Mouse (Mus musculus): ENCODE data around the gene Gtf3c1. TPM values are rescaled to one million over a fixed set of nuclear protein-coding genes. Genes with fewer than 3 reads are reported as not detected.

The Gtf3c1 gene
- total RNA-seq, 2 experiments from 2014 or later, result 87.6 to 97.4 TPM

DNA sequence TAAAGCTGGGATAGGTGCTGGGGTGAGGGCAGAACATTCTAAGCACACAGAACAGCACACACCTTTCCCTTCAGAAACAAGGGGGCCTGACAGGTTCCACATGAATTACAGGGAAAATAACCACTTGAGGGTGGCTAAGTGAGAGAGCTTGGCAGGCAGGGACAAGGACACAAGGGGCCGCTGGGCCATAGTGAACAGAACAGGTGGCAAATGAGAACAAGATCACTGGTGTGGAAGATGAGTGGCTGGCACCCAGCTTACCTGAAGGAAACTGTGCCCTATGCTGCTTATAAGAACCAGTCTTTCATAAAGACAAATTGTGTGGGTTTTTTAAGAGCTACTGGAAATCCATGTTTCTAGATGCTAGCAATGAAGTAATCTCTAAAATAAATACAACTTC, 4.8 kb downstream of the Gtf3c1 start:
- DNase-seq, result no peak

DNA sequence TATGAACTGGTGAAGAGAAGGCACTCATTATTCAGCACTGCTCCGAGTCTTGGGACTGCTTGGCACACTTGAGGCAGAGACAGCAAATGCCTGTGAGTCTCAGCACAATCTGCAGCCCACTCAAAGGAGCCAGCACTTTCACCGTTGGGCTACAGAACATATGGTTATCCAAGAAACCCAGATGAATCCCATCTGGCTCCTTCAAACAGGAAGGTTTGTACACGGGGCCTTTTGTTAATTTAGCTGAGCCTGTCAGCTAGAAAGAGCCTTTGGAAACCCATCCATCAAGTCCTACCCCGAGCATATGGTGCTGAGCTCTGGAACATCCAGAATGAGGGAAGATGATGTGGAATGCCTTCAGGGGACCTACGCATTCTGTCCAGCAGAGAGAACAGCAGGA, 13.5 kb downstream of the Gtf3c1 start:
- DNase-seq, result no peak

DNA sequence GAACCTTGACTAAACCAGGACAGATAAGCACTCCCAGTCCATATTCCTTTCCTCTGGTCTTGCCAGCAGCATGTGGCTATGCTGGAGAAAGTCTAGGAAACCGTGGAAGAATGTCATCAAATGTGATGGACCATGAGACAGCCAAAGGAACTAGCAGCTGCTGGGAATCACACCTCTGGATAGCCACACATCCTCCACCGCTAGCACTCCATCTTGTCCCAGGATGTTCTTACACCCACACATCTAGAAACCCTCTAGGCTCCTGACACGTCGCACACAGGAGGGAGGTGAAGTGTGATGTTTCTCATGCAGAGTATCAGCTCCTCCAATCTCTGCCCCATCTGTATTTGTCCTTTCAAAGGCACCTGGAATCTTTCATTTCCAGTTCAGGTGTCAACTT, 17.1 kb downstream of the Gtf3c1 start:
- DNase-seq, result no peak

DNA sequence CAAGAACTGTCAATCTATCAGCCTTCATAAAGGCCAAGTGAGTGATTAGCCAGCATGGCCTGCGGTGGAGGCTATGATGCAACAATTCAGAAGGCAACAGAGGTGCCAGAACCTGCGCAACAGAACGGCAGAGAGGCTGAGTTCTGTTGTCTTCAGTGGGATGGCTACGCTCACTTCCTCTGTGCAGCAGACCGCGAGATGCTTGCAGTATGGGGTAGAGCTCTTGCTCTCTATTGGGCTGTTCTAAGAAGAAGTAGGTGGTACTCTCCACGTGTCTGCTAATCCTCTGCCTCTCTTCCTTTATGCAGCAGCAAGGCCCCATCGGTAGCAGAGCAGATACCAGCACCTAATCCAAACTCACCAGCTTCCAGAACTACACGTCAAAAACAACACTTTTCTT, 27.6 kb downstream of the Gtf3c1 start:
- no peak for DNase-seq

DNA sequence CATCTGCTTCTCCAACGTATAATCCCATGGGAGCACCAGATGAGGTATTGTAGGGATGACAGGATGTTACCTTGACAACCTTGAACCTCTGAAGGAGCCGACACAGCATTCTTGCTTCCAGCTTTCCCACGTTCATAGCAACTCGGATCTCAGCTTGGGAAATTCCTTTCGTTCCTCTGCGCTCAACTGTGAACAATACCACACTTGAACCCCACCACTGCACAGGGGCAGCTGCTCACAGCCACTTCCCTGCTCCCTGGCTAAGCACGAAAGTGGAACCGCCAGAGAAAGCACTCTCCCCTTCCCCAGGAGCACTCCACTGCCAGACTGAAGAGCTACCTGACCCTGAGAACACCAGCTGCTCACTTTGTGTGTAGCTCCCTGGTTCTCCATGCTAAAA, 28.8 kb downstream of the Gtf3c1 start:
- no peak for DNase-seq

DNA sequence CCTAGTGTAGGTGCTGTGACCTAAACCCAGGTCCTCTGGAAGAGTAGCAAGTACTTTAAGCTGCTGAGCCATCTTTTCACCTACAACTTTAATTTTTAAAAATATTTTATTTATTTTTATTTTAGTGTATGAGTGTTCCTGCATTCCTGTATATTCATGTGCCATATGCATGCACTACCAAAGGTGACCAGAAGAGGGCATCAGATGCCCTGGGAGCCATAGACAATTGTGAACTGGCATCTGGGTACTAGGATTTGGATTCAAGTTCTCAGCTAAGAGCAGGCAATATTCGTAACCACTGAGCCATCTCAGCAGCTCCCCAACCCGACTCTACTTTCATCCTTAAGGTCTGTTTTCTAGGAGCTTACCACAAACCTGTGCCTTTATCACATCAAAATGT, 32.7 kb downstream of the Gtf3c1 start:
- peak; percentile 65 for DNase-seq

DNA sequence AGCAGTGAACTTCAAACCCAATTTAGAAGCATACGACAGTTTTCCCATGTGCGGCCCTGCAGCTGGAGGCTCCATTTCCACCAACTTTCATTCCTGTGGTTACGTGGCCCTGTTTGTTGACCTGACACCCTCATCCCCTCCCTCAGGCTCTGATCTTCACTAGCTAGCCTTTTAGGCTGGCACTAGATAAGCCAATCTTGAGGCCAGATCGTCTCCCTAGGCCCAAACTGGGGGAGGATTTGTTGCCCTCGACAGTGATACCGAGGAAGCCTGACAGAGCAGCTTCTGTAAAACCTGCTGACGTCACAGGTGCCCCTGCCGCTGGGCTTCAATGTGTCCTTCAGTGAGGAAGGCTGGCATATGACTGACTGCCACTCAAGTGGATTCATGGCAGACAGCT, 36.2 kb downstream of the Gtf3c1 start:
- no peak for DNase-seq

DNA sequence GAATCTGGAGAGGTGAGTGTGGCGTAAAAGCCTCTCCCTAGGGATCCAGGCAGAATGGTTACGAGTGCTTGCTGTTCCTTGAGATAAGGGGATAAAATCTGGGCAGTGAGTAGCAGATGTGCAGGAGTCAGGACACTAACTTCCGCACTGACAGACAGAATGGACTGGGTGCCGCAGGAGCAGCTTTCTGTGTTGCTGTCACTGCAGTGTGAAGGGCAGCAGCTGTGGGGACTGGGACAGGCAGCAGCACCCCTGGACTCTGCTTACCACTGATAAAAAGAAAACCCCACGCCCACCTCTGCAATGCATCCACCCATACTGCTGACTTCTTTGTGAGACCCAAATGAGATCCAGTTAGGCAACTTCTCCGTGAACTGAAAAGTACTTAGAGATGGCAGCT, 36.7 kb downstream of the Gtf3c1 start:
- DNase-seq, result no peak

DNA sequence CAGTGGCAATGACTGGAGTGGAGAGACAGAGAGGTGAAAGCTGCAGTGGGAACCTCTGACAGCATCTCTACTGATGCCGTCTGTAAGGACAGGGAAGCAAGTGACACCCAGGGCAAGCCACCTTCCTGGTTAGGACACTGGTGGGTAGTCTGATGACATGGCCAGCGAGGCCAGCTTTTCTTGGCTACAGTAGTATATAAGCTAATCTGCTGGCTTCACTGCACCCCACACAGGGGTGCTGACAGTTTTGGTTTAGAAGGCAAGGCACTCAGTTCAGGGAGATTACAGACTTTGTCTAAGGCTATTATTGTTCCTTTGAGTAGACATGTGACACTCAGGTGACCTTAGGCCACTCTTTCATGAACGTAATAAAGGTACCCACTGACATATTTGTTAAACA, 43.9 kb downstream of the Gtf3c1 start:
- DNase-seq, result no peak

DNA sequence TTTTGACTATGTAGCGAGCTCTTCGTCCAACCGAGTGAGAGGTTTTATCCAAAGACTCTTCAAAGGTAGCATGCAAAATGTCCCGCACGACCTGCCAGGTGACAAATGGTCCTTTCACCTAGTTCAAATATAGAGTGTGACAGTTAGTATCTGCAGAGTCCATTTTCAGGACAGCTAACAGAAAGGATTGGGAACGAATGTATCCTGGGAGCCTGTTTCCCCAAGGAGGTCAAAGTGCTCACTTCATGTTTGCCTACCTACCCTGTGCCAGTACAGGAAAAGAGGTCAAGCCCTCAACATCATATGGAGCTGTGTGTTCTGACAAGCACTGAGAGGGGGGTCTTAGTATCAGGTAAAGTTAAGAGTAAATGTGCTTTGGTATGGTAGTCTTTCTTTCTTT, 50.1 kb downstream of the Gtf3c1 start:
- DNase-seq, result no peak

DNA sequence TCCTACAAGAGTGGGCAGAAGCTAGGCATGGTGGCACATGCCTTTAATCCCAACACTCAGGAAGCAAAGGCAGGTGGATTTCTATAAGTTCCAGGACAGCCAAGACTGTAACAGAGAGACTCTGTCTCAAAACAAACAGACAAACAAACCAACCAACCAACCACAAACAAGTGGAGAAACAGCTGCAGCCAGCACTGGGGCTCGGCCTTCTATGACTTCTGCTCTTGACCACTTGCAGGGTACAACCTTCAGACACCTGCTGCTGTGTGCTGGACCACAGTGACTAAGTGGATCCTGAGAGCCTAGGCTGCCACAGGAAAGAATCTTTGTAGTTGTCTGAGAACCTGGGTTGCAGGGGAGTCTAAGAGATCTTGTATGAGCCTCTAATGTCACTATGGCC, 58.6 kb downstream of the Gtf3c1 start:
- no peak for DNase-seq

DNA sequence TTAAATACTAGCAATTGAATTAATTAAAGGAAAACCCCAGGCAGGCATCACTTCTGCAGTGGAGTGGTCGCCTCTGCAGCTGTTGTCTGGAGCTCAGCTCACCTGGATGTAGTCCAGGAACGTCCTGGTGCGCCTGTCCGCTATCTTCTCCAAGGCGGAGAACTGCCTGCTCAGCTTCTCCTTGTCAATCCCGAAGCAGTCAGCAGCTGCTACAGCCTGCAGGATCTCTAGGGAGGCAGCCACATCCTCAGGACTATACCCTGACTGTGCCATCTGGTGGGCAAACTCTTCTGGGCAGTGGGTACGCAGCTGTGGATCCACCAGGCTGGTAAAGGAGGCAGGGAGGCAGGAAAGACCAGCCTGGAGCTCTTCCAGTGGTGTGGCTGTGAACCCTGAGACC, 62.2 kb downstream of the Gtf3c1 start:
- no peak for DNase-seq

DNA sequence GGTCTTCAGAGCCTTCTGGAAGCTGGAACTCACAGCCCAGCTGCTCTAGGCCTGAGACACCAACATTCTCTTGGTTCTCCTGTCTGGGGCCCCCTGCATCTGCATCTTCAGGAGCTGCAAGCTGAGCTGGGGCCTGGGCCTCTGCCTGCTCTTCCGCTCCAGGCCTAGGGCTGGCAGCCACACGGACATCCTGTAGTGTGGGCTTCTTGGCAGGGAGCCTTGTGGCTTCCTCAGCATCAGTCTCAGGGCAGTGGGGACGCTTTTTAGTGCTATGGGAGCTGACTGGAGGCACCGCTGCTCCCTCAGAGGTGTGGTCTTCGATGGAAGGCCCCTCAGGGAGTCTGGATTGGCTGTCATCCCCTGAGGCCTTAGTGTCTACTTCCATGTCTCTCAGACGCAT, 63.7 kb downstream of the Gtf3c1 start:
- DNase-seq, result no peak

DNA sequence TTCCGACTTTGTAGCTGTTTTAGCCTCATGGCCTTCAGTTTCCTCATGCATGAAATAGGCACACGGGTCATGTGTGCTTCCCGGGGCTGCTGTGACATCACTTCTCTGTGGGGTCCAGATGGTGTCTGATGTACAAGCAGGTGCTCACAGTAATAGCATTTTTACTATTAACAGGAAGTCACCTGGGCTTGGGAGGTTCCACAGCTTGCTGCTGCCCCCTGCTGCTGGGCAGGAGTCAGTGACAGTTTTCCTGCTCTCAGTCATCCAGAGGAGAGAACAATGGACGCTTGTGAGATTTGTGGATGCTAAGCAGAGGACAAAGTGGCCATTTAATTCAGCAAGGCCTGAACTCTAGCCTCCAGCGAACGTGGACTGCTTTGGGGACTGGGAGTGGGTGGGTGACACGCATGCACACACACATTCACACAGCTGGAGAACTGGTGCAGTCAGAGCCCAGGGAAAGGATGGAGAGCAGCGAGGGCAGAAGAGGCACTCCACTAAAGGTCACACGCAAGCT, 68.7 kb downstream of the Gtf3c1 start:
- DNase-seq, result peak; percentile 65

DNA sequence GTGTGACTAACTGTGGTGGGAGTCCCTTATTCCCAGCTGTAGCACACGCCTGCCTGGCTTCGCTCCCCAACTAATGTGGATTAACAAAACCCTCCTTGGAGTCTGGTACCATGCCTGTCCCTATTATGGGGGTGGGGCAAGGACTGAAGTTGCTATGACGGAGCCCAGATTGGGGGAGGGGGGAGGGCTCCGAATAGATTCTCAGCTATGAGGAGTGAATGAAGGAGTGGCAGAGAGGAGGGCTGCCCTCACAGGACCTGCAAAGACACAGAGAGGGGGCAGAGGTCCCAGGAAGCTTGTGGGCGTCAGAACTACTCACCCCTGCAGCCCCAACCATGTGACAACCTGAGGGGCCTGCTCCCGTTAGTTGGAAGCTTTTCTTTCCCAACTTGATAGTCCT, 69.2 kb downstream of the Gtf3c1 start:
- no peak for DNase-seq

DNA sequence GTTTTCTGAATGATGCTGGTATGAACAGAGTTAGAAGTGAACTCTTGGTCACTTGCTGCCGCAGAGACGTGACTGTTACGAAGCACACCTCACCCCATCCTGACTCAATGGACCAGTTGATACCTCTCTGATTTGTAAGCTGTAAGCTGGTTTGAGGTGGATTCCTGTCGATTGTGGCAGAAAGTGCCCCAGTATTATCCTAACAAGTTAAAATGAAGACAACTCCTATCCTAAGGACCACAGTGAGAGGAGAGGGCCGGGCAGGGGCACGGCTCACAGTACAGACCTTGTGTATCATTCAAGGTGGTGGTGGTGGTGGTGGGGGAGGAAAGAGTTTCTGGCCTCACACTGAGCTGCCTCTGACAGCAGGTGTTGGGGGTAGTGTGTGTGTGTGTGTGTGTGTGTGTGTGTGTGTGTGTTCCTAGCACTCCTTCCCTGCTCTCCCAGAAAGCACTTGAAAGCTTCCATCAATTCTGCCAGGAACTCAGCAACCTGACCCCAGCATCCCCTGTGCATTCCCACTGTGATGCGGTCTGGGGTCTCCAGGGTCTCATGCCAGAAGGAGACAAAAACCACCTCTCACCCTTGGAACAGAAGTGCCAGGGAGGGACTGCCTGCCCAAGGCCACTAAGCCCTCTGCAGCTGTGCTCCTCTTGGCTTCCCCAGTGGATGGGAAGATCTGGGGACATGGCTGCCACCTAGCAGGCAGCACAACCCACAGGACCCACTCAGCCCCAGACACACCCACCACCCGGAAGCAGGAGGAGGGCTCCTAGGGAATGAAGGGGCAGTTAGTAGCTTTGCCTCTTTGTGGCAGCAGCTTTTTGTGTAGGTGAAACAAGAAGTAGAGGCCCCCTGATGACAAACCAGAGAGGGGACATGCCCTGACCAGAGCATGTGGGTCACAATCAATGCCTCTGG, 70.1 kb downstream of the Gtf3c1 start:
- DNase-seq, result no peak

DNA sequence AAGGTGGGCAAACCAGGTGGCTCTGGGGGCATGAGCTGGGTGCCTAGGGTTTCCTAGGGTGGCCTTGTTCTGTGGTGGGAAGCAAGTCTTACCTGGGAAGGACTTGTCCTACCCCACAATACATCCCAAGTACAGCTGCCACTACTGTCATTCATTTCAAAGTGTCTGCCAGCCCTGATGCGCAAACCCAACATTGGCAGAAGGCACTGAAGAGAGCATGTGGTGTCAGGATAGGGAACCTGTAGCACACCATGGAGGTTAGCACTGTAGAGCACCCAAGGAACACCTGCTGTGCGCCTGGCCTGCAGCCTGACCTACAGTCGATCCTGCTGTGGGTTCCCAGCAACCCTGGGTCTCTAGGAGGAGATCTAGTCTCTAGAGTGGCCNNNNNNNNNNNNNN, 76.6 kb downstream of the Gtf3c1 start:
- DNase-seq, result no peak

DNA sequence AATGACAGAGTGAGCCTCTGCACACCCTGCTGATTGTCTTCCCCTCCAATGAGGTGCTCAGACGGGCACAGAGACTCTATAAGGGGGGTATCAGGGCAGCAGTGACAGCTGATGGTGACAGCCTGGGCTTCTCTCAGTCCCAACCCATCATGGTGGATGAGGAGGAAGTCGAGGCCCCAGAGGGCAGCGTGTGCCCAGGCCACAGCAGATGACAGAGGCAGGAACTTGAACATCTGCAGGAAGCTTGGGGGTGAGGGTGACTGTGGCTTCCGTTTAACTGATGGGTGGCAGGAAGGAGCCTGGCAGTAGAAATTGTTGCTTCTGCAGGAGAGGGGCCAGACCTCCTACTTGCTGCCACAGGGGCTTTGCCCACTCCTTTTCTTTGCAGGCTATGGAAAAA, 77.3 kb downstream of the Gtf3c1 start:
- DNase-seq, result no peak

DNA sequence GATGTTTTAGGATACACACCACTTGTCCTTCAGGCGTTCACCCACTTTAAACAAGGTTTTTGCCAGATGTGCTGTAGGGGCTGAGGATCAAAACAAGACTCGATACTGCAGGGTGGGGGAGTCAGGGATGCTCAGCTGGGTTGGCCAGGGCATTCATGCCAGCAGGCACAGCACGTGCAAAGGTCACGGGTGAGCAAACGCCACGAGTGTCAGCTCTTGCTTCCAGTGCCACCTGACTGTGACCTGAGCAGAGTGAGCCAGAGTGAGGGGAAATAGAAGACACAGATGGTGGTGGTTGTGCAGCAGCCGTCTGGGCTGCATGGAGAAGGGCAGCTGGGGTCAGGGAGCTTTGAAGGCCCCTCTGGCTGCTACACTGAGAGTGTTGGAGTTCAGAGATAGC, 81.8 kb downstream of the Gtf3c1 start:
- DNase-seq, result no peak

DNA sequence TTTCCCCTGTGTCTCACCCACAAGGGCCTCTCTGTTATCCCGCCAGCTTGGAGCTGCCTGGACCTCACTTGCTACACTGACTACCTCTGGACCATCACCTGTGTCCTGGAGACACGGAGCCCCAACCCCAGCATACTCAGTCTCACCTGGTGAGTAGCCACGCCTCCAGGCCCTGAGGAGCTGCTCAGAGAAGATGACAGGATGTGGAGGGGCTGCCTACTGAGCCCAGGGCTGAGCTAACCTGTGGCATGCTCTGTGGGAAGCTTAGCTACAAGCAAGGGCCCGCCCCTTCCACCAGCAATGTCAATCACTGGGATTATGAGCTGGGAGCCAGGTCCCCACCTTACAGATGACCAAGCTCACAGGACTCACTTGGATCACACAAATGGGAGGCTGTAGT, 82.4 kb downstream of the Gtf3c1 start:
- DNase-seq, result no peak

DNA sequence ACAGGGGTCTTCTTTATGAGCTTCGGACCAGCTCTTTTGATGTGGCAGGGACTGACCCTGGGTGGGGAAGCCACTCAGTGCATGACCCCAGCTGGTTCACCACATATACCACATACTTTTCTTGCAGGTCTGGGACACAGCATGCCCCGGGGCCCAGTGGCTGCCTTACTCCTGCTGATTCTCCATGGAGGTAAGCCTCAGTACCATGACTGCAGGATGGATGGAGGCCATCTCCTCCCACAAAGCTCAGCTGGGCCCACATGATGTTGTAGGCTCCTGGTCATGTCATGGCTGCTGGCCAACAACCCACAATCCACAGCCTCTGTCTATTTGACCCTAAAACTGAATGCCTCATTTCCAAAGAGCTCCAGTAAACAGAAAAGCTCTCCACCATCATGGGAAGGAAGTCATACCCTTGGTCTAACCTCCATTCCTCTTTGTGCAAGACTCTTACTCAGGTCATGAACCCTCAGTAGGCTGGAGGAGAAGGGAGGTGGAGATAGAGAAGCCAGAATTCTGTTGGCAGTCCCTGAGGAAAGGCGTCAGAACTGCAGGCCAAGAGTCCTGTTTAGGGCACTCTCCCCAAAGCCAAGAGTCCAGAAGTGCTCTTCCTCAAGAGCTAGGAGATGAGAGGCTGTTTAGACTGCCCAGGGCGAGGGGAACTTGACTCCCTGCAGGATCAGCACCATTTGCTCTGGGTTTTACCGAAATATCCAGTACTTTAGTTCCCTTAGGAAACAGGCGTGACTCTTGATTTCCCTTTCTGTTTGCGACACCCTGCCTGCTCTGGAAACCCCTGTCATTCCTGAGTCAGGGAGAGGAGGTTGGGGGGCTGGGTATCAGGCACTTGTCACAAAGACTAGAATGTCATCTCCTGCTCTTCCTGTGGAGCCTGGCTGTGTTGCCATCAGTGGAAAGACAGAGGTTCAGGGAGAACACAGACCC, 84.6 kb downstream of the Gtf3c1 start:
- DNase-seq, result no peak

DNA sequence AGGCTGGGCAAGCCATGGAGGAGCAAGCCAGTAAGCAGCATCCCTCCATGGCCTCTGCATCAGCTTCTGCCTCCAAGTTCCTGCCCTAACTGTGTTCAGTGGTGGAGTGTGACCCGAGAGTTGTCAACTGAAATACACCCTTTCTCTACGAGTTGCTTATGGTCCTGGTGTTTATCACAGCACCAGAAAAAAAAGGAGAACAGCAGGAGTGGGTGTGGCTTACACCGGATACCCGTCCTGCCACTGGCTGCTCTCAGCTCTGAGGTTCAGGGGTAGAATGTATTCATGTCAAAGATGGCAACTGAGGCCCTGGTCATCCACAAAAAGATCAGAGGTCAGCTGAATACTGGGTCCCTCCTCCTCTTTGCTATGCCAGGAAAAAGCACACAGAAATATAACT, 87.5 kb downstream of the Gtf3c1 start:
- no peak for DNase-seq

DNA sequence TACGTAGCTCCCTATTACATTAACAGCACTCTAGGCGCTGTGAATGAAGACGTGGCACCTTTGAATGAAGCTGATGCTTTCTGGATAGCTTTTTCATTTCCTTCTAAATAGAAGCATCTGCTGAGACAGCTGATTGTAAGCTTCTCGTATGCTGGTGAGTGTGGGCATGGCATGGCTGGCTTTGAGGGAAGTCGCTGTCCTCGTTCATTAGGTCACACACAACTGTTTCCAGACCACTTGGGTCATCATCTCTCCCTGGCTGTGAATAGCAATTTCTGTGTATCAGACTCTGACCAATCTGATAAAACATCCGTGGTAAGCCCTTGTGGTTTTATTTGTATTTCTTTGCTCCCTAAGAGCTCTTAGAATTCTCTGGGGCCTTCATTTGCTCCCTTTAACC, 89.6 kb downstream of the Gtf3c1 start:
- no peak for DNase-seq

Data from heart, postnatal 4 days (tissue).